Mouse (Mus musculus): ENCODE measurements around the gene L3mbtl4.

DNA sequence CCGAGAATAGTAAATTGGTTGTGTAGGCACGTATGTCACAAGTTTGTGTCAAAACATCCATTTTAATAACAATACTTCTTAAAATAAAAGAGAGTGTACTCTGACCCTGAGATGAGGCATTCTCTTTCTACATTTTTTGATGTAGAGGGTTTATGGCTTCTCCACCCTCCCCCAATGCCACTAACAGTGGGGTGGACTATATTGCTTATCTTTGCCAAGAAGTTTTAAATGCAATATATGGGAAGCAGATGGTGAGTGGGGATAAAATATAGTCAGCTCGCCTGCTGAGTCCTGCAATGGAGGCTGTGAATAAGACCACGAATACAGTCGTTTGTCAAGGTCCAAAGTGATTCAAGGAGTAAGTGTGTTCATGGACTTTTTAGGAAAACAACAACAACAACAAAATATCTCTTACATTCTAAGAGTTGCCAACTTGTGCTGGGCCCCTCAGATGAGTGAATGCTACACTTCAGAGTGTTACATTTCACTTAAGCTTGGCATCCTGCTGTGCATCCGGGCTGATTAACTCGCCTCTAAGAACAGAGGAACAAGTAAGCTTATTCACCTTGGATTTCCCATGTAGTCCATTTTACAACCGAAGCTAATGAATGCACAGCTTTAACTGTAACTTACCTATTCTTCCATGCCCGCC lies 18.2 kb downstream of the L3mbtl4 start:
- no peak for TF ChIP-seq CTCF (IDR thresholded peaks at IDR 0.05; ENCODE audit: low read depth, low read length)
- no peak for TF ChIP-seq POLR2A (IDR thresholded peaks at IDR 0.05; ENCODE audit: borderline replicate concordance, low read depth, low read length)
